Mouse (Mus musculus) cortical plate, adult 2 months (tissue): ENCODE results near the gene Erc2.

Experiments
- CTCF ChIP-seq: fragments of 200-500 bp; IDR thresholded peaks from 2 replicates; pipeline ENCODE4 v1.5.1; 2011; ENCODE audit warnings: mild to moderate bottlenecking, control low read depth, low read length; ENCODE audit not compliant: insufficient read depth; ENCODE audit errors: extremely low read depth
- POLR2A ChIP-seq: fragments of 200-500 bp; IDR thresholded peaks from 2 replicates; pipeline ENCODE4 v1.6.1; 2011; ENCODE audit warnings: mild to moderate bottlenecking, low read length, control low read depth; ENCODE audit not compliant: insufficient read depth; ENCODE audit errors: extremely low read depth

- TF ChIP-seq CTCF (no peak), POLR2A (no peak)
Measured at GRCm38 (mm10) chr14:28469696-28470095, 847.5 kb downstream of the Erc2 start.
